Mouse (Mus musculus): ENCODE data around the gene Ccdc120.
A peak's percentile ranks its signal among the peaks of the same experiment; 100 is the strongest.

Gene Ccdc120

DNA sequence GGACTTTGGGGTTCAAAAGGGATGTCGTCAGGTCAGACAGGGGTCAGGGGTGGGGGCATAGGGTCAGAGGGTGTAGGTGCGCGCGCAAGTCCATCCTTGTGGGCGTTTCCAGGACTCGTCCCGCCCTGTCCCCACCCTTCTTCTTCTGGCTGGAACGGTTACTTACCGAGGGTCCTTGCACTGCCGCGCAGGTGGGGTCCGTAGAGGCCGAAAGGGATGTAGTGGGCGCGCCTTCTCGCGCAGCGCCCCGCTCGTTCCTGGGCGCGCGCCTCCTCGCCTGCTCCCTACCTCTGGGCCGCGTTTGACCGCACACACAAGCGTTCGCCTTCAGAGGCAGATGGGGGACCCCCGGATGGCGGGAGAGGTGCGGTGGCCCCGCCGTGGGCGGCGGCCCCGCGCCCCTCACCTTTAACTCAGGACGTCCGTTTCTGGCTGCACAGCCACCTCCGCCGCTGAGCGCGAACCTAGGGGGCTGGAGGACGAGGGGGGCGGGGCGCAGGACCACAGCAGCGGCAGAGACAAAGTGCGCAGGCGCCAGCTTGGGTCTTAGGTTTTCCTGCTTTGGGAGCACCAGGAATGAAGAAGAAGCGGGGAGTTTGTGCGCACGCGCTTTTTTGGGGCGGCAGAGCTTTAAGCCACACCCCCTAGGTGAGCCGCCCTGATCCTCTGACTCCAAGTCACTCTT lies at the start of gene Ccdc120:
Ccdc120 (minus strand) TSS at position 474 of the 685 bp plus-strand sequence.
- no peak for DNase-seq (ENCODE audit: low read depth)

DNA sequence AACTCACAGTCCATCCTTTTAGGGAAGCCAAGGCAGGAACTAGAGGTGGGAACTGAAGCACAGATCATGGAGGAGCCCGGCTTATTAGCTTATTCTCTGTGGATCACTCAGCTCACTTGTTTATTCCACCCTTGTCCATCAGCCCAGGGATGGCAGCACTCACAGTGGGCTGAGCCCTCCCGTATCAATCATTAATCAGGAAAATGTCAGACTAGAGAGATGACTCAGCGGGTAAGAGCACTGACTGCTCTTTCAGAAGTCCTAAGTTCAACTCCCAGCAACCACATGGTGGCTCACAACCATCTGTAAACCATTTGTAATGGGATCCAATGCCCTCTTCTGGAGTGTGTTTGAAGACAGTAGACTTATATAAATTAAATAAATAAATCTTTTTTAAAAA lies 46.6 kb upstream of the Ccdc120 start:
- DNase-seq (ENCODE audit: low read depth), result no peak

DNA sequence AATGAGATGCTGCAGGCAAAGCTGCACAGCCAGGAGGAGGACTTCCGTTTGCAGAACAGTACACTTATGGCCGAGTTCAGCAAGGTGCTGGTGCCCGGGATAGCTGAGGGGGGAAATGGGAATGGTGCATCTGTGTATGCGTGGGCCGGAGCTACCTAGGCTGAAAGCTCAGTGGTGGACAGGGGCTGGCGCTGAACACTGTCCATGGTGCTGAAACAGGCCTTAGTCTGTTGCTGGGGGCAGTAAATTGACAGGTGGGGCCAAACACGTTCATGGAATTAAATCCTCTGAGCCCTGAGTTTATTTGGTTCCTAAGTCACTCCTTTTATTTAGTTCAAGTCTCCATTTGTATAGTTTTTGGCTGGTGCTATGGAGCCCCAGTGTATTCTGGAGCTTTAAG lies 44.3 kb upstream of the Ccdc120 start:
- DNase-seq (ENCODE audit: low read depth), result no peak

DNA sequence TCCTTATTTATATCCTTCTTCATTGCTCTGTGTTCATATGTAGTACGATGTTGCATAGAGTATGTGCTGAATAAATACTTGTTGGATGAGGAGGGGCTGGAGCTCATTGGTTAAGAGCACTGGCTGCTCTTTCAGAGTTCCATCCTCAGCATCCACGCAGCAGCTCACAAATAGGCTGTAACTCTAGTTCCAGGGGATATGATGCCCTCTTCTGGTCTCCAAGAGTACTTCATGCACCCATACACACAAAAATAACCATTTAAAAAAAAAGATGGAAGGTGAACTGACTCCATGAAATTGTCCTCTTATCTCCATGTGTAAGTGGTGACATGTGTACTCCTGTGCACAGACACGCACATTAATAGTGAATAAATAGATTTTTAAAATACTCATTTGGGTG lies 42.7 kb upstream of the Ccdc120 start:
- DNase-seq (ENCODE audit: low read depth), result no peak

DNA sequence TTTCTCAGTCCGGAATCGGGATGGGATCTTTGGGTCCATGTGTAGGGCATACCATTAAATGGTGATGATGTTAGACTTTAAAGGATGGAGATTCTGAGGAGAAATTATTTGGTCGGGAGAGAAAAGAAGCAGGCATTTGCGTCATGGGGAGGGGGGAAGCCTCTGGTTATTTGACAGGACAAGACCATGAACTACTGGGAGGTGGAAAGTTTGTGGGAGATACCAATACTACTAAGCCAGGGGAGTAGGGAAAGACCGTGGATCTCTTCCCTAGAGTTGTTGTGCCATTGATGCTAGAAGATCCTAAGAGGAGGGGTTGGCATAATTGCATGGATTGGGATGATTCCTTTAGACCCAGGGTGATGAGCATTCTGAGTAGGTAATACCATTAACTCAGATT lies 39.6 kb upstream of the Ccdc120 start:
- no peak for DNase-seq (ENCODE audit: low read depth)

DNA sequence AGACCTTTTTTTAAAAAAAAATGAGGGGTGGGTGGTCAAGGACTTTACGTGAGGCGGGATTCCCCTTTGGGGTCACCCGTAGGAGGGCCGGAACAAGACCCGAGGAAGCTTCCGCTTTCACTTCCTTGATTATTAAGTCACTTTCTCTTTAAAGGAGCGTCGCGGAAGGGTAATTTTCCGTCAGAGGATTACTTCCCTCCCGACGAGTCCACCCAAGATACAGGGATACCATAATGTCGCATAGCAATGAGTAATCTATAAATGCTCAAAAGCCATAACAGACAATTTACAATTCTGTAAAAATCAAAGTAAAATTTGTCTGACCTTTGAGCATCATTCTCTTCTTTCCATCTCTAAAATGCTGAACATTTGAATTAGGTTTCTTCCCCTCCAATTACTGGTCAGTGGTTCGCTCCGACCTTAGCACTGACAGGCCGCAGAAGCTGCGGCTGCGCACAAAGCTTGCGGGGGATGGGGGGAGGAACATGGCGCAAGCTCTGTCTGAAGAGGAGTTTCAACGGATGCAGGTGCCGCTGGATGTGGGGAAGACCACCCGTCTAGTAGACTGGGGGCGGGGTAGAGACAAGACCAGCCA lies 38.9 kb upstream of the Ccdc120 start, which contains the start of gene Gripap1:
Gripap1 (plus strand) TSS at position 224 of the 595 bp plus-strand sequence.
- peak; percentile 66 for DNase-seq (ENCODE audit: low read depth)

DNA sequence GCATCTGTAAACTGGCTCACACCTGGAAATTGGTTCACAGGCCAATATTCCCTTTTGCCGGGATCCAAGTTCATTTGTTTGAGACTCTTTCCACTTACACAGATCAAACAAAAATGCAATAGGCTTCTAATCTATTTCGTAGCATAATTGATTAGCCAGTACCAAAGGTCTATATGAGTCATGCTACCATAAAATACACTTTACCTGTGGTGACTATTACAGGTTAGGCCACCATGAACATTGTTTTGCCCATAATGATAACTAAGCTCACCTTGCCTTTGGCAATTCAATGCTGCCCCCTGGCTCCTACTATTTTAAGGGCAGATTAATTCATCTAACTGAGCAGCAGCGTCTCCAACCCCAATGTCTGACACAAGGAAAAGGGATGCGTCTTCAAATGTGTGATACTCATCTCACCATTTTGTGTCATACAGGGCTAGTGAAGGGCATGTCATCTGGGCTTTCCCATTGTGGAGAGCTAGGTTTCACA lies 31.9 kb upstream of the Ccdc120 start:
- DNase-seq (ENCODE audit: low read depth), result no peak

DNA sequence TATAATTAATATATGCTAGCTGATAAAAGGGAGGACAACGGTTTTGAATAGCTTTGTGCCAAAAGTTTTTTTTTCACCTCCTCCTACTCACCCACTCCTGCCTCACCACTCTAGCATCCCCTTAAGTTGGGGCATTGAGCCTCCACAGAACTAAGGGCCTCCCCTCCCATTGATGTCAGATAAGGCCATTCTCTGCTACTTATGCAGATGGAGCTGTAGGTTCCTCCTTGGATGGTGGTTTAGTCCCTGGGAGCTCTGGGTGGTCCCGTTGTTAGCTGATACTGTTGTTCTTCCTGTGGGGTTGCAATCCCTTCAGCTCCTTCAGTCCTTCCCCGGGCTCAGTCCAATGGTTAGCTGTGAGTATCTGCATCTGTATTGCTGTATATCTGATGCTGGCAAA lies 28.6 kb upstream of the Ccdc120 start:
- DNase-seq (ENCODE audit: low read depth), result no peak

DNA sequence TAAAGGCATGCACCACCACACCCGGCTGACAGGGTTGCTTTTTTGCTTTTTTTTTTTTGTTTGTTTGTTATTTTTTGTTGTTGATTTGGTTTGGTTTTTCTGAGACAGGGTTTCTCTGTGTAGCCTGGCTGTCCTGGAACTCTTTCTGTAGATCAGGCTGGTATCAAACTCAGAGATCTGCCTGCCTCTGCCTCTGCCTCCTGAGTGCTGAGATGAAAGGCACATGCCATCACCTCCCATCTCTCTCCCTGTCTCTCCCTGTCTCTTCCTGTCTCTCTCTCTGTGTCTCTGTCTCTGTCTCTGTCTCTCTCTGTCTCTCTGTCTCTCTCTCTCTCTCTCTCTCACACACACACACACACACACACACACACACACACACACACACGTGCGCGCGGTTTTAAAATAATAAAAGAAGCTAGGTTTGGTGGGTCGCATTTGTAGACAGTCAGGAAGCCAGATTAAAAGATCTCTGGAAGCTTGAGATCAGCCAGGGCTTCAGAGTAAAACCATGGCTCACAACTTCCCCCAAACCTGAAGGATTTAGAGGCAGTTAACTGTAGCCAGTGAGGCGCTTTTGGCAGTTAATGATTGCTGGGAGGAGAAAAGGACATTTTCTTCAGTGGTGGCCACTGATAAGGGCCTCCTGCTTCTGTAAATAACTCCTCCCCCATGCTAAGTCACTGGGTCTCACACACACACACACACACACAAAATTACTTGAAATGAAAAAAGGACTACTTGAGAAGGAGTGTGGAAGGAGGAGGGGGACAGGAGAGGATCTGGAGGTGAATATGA lies 27.9 kb upstream of the Ccdc120 start:
- no peak for DNase-seq (ENCODE audit: low read depth)

DNA sequence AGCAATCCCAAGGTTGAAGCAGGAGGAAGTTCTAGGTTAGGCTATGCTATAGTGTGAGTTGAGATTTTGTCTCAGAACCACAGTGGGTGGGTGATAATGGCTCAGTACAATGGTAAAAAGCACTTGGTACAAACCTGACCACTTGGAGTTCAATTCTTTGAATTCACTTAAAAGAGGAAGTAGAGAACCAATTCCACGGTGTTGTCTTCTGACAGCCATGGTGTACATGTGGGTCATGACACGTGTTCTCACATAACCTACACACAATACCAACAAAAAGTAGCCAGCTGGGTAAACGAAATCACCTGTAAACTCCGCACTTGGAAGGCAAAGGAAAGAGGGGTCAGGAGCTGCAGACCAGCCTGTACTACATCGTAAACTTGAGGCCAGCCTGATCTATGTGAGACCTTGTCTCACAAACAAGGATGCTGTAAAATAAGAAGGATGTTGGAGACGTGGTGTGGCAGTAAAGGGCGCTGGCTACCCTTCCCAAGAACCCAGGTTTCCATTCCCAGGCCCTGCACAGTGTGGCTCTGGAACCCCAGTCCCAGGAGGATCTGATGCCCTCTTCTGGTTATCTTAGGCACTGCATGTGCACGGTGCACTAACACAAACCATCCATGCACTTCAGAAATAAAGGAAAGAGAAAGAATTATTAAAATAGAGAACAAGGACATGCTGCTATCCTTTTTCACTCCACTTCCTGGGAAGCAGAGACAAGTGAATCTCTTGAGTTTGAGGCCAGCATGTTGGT lies 25.8 kb upstream of the Ccdc120 start:
- DNase-seq (ENCODE audit: low read depth), result no peak

DNA sequence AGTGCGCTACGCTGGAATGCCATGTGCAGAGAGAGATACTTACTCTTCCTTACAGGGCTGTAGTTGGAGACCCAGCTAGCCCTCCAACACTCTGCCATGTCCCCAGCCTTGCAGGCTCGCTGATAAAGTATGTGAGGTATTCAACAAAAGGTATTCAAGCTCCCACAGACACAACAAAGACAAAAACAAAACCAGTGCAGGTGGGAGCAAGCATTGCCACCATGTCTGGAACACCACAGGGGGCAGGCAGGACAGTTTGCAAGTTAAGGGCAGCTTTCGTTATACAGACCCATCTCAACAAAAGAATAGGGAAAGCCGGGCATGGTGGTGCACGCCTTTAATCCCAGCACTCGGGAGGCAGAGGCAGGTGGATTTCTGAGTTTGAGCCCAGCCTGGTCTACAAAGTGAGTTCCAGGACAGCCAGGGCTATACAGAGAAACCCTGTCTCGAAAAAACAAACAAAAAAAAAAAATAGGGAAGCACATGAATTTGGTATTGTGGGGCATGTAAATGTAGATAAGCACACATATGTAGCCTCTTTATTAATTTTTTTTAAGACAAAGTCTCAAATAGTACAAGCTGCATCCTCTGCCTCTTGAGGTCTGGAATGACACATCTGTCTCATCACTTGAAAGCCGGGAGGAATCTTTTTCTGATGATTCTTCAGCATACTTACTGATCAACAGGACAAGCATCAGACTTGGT lies 24.9 kb upstream of the Ccdc120 start:
- DNase-seq (ENCODE audit: low read depth), result no peak

DNA sequence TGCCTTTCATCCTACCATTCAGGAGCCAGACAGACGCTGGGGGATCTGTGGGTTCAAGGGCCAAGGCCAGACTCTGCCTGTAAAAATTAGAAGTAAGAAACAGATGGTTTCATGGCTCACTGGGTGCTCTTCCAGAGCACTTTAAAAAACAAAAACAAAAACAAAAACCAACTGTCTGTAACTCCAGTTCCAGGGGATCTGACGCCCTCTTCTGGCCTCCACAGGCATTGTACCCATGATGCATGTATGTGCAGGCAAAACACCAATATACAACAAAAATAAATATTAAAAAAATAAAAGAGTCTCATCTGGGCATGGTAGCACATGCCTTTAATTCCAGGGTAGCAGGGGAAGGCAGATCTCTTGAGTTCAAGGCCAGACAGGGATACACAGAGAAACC lies 22.1 kb upstream of the Ccdc120 start:
- DNase-seq (ENCODE audit: low read depth), result no peak

DNA sequence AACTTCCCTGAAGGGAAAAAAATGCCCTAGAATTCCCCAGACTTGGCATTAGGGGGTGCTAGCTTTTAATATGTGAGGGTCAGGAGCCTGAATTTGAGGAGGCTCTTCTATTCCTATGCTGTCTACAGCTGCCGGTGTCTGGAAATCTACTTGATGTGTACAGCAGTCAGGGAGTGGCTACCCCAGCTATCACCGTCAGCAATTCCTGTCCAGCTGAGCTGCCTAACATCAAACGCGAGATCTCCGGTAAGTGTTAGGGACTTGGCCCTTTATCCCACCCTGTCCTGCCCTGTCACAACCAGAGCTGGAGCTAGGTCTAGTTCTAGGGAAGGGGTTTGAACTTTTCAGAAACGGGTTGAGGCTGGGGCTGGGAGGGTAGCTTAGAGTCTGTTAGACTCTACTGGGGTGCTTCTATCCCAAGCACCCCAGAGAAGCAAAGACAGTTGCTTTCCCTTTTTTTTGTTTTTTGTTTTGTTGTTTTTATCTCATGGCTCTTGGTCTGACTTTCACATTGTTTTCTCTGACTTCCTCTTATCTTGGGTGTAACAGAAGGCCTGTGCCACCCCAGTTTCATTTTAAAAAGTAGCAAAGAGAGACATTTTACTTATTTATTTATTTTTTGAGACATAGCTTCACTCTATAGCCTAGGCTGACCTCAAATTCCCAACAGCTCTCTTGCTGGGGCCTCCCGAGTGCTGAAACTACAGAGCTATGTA lies 18.8 kb upstream of the Ccdc120 start:
- DNase-seq (ENCODE audit: low read depth), result no peak

DNA sequence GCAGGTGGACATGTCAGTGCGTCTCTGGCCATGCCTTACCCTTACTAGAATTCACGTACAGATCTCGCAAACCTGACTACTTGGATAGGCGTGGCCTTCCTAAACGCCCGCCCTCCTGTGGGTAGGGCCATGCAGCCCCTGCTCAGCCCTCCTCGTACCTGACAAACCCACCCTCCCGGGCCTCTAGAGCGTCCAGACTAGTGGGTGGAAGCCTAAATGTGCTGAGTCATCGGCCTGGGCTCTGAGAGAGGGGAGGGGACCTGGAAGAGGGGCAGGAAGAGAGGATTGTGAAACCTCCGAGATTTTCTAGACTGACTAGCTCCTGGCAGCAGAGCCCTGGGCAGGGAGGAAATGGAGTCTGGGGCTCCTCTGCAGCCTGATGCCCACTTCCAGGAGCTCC lies 15.1 kb upstream of the Ccdc120 start:
- peak; percentile 42 for DNase-seq (ENCODE audit: low read depth)

DNA sequence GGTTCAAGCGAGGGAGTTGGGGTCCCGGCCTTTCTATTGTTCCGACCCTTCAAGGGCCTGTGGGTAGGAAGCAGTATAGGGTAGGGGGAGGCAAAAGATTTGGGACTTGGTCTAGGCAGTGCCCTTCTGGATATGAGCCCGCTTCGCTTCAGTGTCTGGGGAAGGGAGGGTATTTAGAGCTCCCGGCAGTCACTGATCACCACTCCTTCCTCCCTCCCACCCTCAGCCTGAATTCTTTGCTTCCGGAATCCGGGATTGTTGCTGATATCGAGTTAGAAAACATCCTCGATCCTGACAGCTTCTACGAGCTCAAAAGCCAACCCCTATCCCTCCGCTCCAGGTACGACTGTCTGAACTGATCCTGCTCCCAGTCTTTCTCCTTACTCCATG lies 14.6 kb upstream of the Ccdc120 start:
- no peak for DNase-seq (ENCODE audit: low read depth)

DNA sequence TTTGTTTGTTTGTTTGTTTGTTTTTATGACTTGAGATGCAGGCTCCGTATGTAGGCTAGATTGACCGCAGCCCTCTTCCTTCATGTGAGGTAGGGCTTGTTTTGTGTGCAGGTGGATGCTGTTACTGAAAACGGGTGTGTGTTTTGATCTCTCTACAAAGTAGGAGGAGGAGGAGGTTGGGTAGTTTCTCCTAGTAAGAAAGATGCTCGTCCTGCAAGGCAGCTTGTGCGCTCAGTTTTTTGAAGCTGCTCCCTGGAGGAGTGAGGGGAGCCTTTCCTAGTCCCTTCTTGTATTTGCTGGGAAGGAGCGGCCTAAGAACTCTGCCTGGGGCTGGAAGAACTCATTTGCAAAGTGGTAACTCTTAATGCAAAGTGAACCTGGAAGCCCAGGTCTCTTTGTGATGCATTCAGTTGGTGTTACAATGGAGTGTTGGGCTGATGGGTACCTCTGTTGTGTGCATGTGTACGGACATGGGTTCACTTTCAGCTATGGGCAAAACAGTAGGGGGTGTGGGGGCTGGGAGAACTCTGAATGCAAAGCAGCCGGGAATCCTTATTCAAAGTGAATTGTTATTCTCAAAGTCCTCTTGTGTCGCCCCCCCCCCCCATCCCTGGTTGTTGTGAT lies 14.1 kb upstream of the Ccdc120 start:
- no peak for DNase-seq (ENCODE audit: low read depth)

DNA sequence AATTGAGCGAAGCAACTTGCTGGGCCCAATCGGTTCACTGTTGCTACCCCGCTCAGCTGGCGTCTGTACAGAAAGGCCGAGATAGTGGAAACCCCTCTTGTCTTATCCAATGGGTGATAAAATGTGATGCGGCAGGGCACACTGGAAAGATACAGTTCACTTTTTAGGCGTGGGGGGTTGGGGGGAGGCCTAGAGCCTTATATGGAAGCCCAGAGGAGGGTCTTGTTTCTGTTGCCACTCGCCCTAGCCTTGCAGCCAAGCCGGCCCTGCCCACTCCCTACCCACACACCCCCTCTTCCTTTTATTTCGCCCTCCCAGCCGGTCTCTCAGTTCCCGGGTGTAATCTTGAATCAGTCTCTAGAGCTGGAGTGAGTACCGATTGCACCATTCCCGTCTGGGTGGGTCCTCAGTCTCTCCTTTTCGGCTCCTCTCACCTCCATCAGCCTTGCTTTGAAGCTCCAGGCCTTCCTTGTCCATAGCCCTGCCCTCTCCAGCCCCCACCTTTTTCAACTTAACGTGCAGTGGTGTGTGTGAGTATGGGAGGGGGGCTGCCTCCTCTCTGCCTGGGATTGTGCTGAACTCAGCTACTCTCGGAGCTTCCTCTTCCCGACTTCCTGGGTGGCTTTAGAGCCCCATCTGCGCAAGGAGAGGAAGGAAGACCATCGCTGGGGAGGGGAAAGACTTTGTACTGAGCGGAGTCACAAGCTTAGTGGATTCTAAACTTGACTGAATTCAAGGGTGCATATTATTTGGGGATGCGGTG lies 13.1 kb upstream of the Ccdc120 start:
- DNase-seq (ENCODE audit: low read depth), result no peak

DNA sequence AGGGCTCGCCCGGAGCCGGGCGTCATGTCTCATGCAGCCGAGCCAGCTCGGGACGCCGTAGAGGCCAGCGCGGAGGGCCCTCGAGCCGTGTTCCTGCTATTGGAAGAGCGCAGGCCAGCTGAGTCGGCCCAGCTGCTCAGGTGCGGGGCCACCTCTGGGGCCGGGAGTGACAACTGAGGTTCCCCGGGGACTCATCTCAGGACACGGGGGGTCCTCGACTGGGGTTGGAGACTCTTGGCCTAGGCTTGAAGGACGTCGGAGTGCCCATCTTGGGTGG lies 12.2 kb upstream of the Ccdc120 start:
- DNase-seq (ENCODE audit: low read depth), result no peak

DNA sequence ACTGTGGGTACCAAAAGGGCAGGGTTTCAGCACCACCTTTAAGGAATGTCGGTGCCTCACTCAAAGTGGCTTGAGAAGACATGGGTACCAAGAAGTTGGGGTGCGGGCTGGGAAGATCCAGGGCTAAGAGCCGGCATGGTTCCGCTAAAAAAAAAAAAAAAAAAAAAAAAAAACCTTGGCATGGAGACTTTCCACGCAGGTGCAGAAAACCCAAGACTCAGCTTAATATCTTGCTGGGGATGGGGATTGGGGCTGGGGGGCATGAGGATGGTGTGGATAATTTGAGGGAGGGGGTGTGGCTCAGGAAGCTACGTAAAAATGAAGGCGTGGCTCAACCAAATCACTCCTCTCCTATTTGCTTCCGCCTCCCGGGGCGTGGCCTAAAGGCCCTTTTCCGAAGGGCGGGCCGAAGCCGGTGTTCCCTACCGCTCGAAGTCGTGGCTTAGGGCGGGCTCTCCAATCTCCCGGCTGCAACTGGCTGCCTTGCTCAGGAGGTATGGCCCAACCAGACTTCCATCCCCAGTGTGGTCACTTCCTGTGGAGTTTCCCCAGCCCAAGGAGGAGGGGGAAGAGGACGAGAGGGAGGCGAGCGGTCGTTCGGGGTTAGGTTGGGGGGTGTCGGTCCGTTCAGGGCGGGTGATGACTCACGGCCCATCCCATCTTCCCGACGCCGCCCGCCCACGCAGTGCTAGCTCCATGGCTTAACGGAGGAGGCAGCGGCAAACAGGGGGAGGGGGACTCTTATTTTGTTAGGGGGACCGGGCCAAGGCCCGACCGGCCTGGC lies 11.6 kb upstream of the Ccdc120 start, which contains the start of gene Tfe3:
Tfe3 (plus strand) TSS at position 424 of the 784 bp plus-strand sequence.
- peak; percentile 72 for DNase-seq (ENCODE audit: low read depth)

All from c-Kit-positive CD71-negative TER-119-negative erythroid progenitor cells, embryonic 14.5 days (primary cell).